Mouse (Mus musculus): ENCODE measurements around the gene Dbndd2. TPM values are rescaled to one million over a fixed set of nuclear protein-coding genes. Genes with fewer than 3 reads are reported as not detected.

Gene Dbndd2
- polyA plus RNA-seq, 1 experiment from 2014 or later, result 44.6 TPM

GRCm38 (mm10) chr2:164496331-164496730 is 10.4 kb downstream of the Dbndd2 start:
- TF ChIP-seq CTCF (IDR thresholded peaks at IDR 0.05) (no peak), EP300 (IDR thresholded peaks at IDR 0.05) (no peak)

DNA sequence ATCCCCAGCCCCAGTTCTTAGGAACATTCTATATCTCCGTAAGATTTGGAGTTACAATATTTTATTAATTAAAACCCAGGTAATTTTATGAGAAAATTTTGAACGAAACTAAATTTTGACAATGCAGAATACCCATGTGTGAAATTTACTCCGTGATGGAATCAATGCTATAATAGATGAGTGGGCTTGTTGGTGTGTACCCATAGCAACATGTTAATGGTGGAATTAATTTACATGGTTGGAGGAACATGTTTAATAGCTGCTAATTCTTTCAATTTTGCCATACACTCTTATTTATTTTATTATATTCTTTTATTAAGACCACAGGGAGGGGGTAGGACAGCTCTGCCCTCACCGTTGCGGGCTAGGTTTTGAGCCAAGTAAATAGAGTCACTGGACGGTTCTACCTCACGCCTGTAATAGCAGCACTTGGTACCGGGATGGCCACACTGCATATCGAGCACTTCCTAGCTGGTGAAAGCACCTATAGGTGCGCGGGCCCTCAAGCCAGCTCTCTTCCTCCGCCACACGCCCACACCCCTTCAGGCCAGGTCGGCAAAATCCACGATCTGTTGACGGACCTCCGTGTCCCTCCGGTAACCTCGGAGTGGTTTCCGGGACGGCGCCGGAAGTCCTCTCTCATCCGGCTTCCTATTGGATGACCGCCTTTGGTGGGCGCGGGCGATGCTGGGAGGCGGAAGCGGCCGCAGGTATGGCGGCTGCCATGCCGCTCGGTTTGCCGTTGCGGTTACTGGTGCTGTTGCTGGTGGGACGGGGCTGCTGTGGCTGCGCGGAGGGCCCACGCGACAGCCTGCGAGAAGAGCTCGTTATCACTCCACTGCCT is 11.2 kb downstream of the Dbndd2 start, which contains the start of gene Pigt:
Gene Pigt, plus strand, starts transcription at position 674 of the 844 bp plus-strand sequence.
- TF ChIP-seq EP300 (IDR thresholded peaks at IDR 0.05), result peak; percentile 44; the same call in 1 of the 2 replicates
- TF ChIP-seq CTCF (IDR thresholded peaks at IDR 0.05), result 0 out of 2 replicates have a peak, but pooled peaks have one; percentile 6
- WGBS, result 4% methylated on average over 43 of the region's 43 CpGs

More at GRCm38 (mm10) chr2:164496331-164496730, 10.4 kb downstream of the Dbndd2 start:
- H3K36me3 ChIP-seq (ENCODE audit: insufficient read depth, low read length), result no peaks in the 10 kb centered on the region
- H3K27me3 ChIP-seq (replicated peaks; ENCODE audit: insufficient read depth, low read length), result no peaks in the 10 kb centered on the region
- ATAC-seq, result no peak
- no peak overlapping the region for H3K27ac ChIP-seq (ENCODE audit: low read length)
- no peak overlapping the region for H3K4me3 ChIP-seq (ENCODE audit: low read depth, low read length)
- no peak for DNase-seq (ENCODE audit: low spot score)
- H3K4me2 ChIP-seq (replicated peaks; ENCODE audit: low read depth, low read length), result peak overlapping the region; percentile 81; the same call in 1 of the 2 replicates
- 44% methylated on average over 1 of the region's 1 CpGs for WGBS
- peaks cover 9% of the 10 kb centered on the region; the same call in 1 of the 2 replicates for H3K4me1 ChIP-seq (ENCODE audit: insufficient read depth, low read depth, low read length)
- no peak overlapping the region for H3K9ac ChIP-seq (replicated peaks; ENCODE audit: low read depth)
- H3K9me3 ChIP-seq (ENCODE audit: low read length), result no peaks in the 10 kb centered on the region

DNA sequence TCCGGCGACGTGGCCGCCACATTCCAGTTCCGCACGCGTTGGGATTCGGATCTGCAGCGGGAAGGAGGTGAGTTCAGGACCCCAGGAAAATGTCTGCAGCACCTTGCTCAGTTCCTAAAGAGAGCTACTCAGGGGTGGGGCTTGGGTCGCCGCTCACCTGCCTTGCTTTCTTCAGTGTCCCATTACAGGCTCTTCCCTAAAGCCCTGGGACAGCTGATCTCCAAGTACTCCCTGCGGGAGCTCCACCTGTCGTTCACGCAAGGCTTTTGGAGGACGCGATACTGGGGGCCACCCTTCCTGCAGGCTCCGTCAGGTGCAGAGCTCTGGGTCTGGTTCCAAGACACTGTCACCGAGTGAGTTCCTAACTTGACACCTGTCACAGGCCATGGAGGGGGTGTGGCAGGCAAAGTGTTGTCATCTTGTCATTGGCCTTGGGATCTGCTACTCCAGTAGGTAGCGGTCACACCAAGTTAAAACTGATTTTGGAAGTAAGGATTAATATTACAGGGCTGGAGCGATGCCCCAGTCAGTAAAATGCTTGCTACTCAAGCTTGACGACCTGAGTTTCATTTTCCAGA is 11.9 kb downstream of the Dbndd2 start:
- Histone ChIP-seq H3K4me3 (ENCODE audit: low read depth, low read length) (peak overlapping the region; percentile 78), H3K27me3 (replicated peaks; ENCODE audit: insufficient read depth, low read length) (no peaks in the 10 kb centered on the region), H3K4me1 (ENCODE audit: insufficient read depth, low read depth, low read length) (peaks cover 9% of the 10 kb centered on the region; the same call in 1 of the 2 replicates), H3K4me2 (replicated peaks; ENCODE audit: low read depth, low read length) (peak overlapping the region; percentile 81), H3K27ac (ENCODE audit: low read length) (no peak overlapping the region), H3K36me3 (ENCODE audit: insufficient read depth, low read length) (0 out of 2 replicates have a peak, but pooled peaks cover 5% of the 10 kb centered on the region), H3K9ac (replicated peaks; ENCODE audit: low read depth) (peak overlapping the region; percentile 64), H3K9me3 (ENCODE audit: low read length) (no peaks in the 10 kb centered on the region)
- TF ChIP-seq CTCF (IDR thresholded peaks at IDR 0.05) (peak; percentile 8; the same call in 1 of the 2 replicates), EP300 (IDR thresholded peaks at IDR 0.05) (no peak)
- no peak for DNase-seq (ENCODE audit: low spot score)
- peak; percentile 16 for ATAC-seq
- WGBS, result 5% methylated on average over 21 of the region's 21 CpGs

More for the DNA sequence above, 11.2 kb downstream of the Dbndd2 start, which contains the start of gene Pigt:
- no peaks in the 10 kb centered on the region for H3K27me3 ChIP-seq (replicated peaks; ENCODE audit: insufficient read depth, low read length)
- DNase-seq (ENCODE audit: low spot score) (peak; percentile 91), ATAC-seq (peak; percentile 98)
- peak within 1 kb of the TSS; percentile 81 for H3K4me2 ChIP-seq (replicated peaks; ENCODE audit: low read depth, low read length)
- peaks cover 9% of the 10 kb centered on the region; the same call in 1 of the 2 replicates for H3K4me1 ChIP-seq (ENCODE audit: insufficient read depth, low read depth, low read length)
- peak within 1 kb of the TSS; percentile 64 for H3K9ac ChIP-seq (replicated peaks; ENCODE audit: low read depth)
- H3K9me3 ChIP-seq (ENCODE audit: low read length), result no peaks in the 10 kb centered on the region
- H3K36me3 ChIP-seq (ENCODE audit: insufficient read depth, low read length), result 0 out of 2 replicates have a peak, but pooled peaks cover 5% of the 10 kb centered on the region
- H3K4me3 ChIP-seq (ENCODE audit: low read depth, low read length), result peak within 1 kb of the TSS; percentile 78
- peak within 1 kb of the TSS; percentile 59; the same call in 1 of the 2 replicates for H3K27ac ChIP-seq (ENCODE audit: low read length)

- peaks cover 5% of the 10 kb centered on the region; the same call in 1 of the 2 replicates for H3K9me3 ChIP-seq (ENCODE audit: low read length)
- no peak overlapping the region for H3K9ac ChIP-seq (replicated peaks; ENCODE audit: low read depth)
- no peak overlapping the region for H3K4me3 ChIP-seq (ENCODE audit: low read depth, low read length)
- no peaks in the 10 kb centered on the region for H3K27me3 ChIP-seq (replicated peaks; ENCODE audit: insufficient read depth, low read length)
- H3K36me3 ChIP-seq (ENCODE audit: insufficient read depth, low read length), result peaks cover 15% of the 10 kb centered on the region
- no peak for DNase-seq (ENCODE audit: low spot score)
- no peak overlapping the region for H3K4me2 ChIP-seq (replicated peaks; ENCODE audit: low read depth, low read length)
- H3K4me1 ChIP-seq (ENCODE audit: insufficient read depth, low read depth, low read length), result peaks cover 9% of the 10 kb centered on the region; the same call in 1 of the 2 replicates
- 69% methylated on average over 5 of the region's 5 CpGs for WGBS
- ATAC-seq, result no peak
- TF ChIP-seq CTCF (IDR thresholded peaks at IDR 0.05) (peak; percentile 45), EP300 (IDR thresholded peaks at IDR 0.05) (no peak)
- no peak overlapping the region for H3K27ac ChIP-seq (ENCODE audit: low read length)
These were observed 13.4 kb downstream of the Dbndd2 start for GRCm38 (mm10) chr2:164499317-164499716.

- DNase-seq (ENCODE audit: low spot score), result no peak
- Histone ChIP-seq H3K4me3 (ENCODE audit: low read depth, low read length) (no peak overlapping the region), H3K36me3 (ENCODE audit: insufficient read depth, low read length) (peaks cover 27% of the 10 kb centered on the region), H3K4me1 (ENCODE audit: insufficient read depth, low read depth, low read length) (peaks cover 9% of the 10 kb centered on the region; the same call in 1 of the 2 replicates), H3K9ac (replicated peaks; ENCODE audit: low read depth) (no peak overlapping the region), H3K4me2 (replicated peaks; ENCODE audit: low read depth, low read length) (no peak overlapping the region), H3K9me3 (ENCODE audit: low read length) (peaks cover 6% of the 10 kb centered on the region; the same call in 1 of the 2 replicates), H3K27me3 (replicated peaks; ENCODE audit: insufficient read depth, low read length) (no peaks in the 10 kb centered on the region), H3K27ac (ENCODE audit: low read length) (no peak overlapping the region)
- no peak for ATAC-seq
- 79% methylated on average over 7 of the region's 7 CpGs for WGBS
- TF ChIP-seq EP300 (IDR thresholded peaks at IDR 0.05) (no peak), CTCF (IDR thresholded peaks at IDR 0.05) (no peak)
These were observed 14.6 kb downstream of the Dbndd2 start for GRCm38 (mm10) chr2:164500511-164500910.

GRCm38 (mm10) chr2:164504919-164505318 is 19.0 kb downstream of the Dbndd2 start:
- WGBS, result 99% methylated on average over 3 of the region's 3 CpGs
- peaks cover 27% of the 10 kb centered on the region for H3K36me3 ChIP-seq (ENCODE audit: insufficient read depth, low read length)

More at GRCm38 (mm10) chr2:164504919-164505318, 19.0 kb downstream of the Dbndd2 start:
- H3K4me1 ChIP-seq (ENCODE audit: insufficient read depth, low read depth, low read length), result no peaks in the 10 kb centered on the region
- H3K4me2 ChIP-seq (replicated peaks; ENCODE audit: low read depth, low read length), result no peak overlapping the region
- no peak for TF ChIP-seq EP300 (IDR thresholded peaks at IDR 0.05)
- TF ChIP-seq CTCF (IDR thresholded peaks at IDR 0.05), result peak; percentile 17; the same call in 1 of the 2 replicates
- peaks cover 6% of the 10 kb centered on the region; the same call in 1 of the 2 replicates for H3K9me3 ChIP-seq (ENCODE audit: low read length)
- no peak overlapping the region for H3K4me3 ChIP-seq (ENCODE audit: low read depth, low read length)
- H3K27me3 ChIP-seq (replicated peaks; ENCODE audit: insufficient read depth, low read length), result no peaks in the 10 kb centered on the region
- no peak overlapping the region for H3K27ac ChIP-seq (ENCODE audit: low read length)
- DNase-seq (ENCODE audit: low spot score) (no peak), ATAC-seq (no peak)
- no peak overlapping the region for H3K9ac ChIP-seq (replicated peaks; ENCODE audit: low read depth)
